Mouse (Mus musculus) brain, embryonic 14.5 days (tissue): Measurements from ENCODE around the gene Adssl1.

Experiments used
- CTCF ChIP-seq: fragments of 200-500 bp; IDR thresholded peaks from 2 replicates; pipeline ENCODE4 v1.5.1; 2012; ENCODE audit warnings: inconsistent platforms, mild to moderate bottlenecking, moderate library complexity, borderline replicate concordance; ENCODE audit not compliant: insufficient read depth, insufficient read length; ENCODE audit errors: extremely low read depth
- POLR2A ChIP-seq: fragments of 200-500 bp; IDR thresholded peaks from 2 replicates; pipeline ENCODE4 v1.6.1; 2012; ENCODE audit warnings: mild to moderate bottlenecking, inconsistent platforms, borderline replicate concordance; ENCODE audit not compliant: poor library complexity, insufficient read depth, insufficient read length, severe bottlenecking; ENCODE audit errors: extremely low read depth

- no peak for TF ChIP-seq CTCF
- TF ChIP-seq POLR2A, result no peak
Observed at GRCm38 (mm10) chr12:112665445-112665844, 45.6 kb downstream of the Adssl1 start.
